Comparison of ENCODE assay signal across 8 mouse cellular contexts in genomic region chr17:80018976-80019541, GRCm38 (mm10). TPM values are rescaled to one million over a fixed set of nuclear protein-coding genes. Genes with fewer than 3 reads are reported as not detected.
DNase-seq lines count a peak whose midpoint lies in the region; ATAC-seq lines count a peak whose summit lies in the region.

No protein-coding gene starts in this region.

- peak; percentile 33 for DNase-seq in right cerebral cortex, postnatal 14 days
- DNase-seq in right cerebral cortex, adult 2 months (ENCODE audit: low spot score in 2 of 2), result no peak
- DNase-seq in hindbrain, embryonic 14.5 days (ENCODE audit: low spot score), result no peak
- peak; percentile 59 for DNase-seq in liver, embryonic 11.5 days (ENCODE audit: low spot score)
- no peak for DNase-seq in cerebellum, adult 8-10 months
- DNase-seq in urinary bladder, postnatal 4 days (ENCODE audit: low spot score in 2 of 2), result no peak

- 8% methylated on average over 22 of the region's 22 CpGs for WGBS in embryonic facial prominence, embryonic 13.5 days
- 13% methylated on average over 22 of the region's 22 CpGs for WGBS in hindbrain, embryonic 14.5 days
- 12% methylated on average over 22 of the region's 22 CpGs for WGBS in liver, embryonic 11.5 days
- WGBS in neural tube, embryonic 13.5 days, result 12% methylated on average over 22 of the region's 22 CpGs

- peak overlapping the region; percentile 23 for H3K4me3 ChIP-seq in embryonic facial prominence, embryonic 13.5 days
- no peak overlapping the region for H3K4me3 ChIP-seq in hindbrain, embryonic 14.5 days (replicated peaks; ENCODE audit: low read length)
- H3K4me3 ChIP-seq in liver, embryonic 11.5 days (ENCODE audit: low read depth, low read length), result peak overlapping the region; percentile 25
- no peak overlapping the region for H3K4me3 ChIP-seq in neural tube, embryonic 13.5 days

- H3K4me2 ChIP-seq in embryonic facial prominence, embryonic 13.5 days, result peak overlapping the region; percentile 54
- peak overlapping the region; percentile 36 for H3K4me2 ChIP-seq in hindbrain, embryonic 14.5 days (replicated peaks)
- peak overlapping the region; percentile 69 for H3K4me2 ChIP-seq in liver, embryonic 11.5 days
- peak overlapping the region; percentile 40 for H3K4me2 ChIP-seq in neural tube, embryonic 13.5 days

- no peaks in the 10 kb centered on the region for H3K27me3 ChIP-seq in embryonic facial prominence, embryonic 13.5 days
- H3K27me3 ChIP-seq in hindbrain, embryonic 14.5 days (ENCODE audit: control insufficient read depth, insufficient read depth, low read length), result no peaks in the 10 kb centered on the region
- no peaks in the 10 kb centered on the region for H3K27me3 ChIP-seq in liver, embryonic 11.5 days (replicated peaks; ENCODE audit: control insufficient read depth, insufficient read depth, low read length)
- H3K27me3 ChIP-seq in neural tube, embryonic 13.5 days, result no peaks in the 10 kb centered on the region

- no peaks in the 10 kb centered on the region for H3K9me3 ChIP-seq in embryonic facial prominence, embryonic 13.5 days
- H3K9me3 ChIP-seq in hindbrain, embryonic 14.5 days (ENCODE audit: control insufficient read depth, low read length), result no peaks in the 10 kb centered on the region
- no peaks in the 10 kb centered on the region for H3K9me3 ChIP-seq in liver, embryonic 11.5 days (ENCODE audit: control insufficient read depth, low read length)
- no peaks in the 10 kb centered on the region; the same call in 1 of the 2 replicates for H3K9me3 ChIP-seq in neural tube, embryonic 13.5 days

- no peak for ATAC-seq in embryonic facial prominence, embryonic 13.5 days (ENCODE audit: insufficient number of reproducible peaks, insufficient read depth, low FRiP score, low TSS enrichment, low read depth)
- peak; percentile 34; the same call in 1 of the 2 replicates for ATAC-seq in hindbrain, embryonic 14.5 days (ENCODE audit: low FRiP score)
- peak; percentile 48 for ATAC-seq in liver, embryonic 11.5 days (replicated peaks; ENCODE audit: low FRiP score)
- no peak for ATAC-seq in neural tube, embryonic 13.5 days (ENCODE audit: low read depth)

- H3K4me1 ChIP-seq in embryonic facial prominence, embryonic 13.5 days, result peaks cover 11% of the 10 kb centered on the region
- H3K4me1 ChIP-seq in hindbrain, embryonic 14.5 days (replicated peaks; ENCODE audit: control insufficient read depth, insufficient read depth, low read length), result no peaks in the 10 kb centered on the region
- peaks cover 26% of the 10 kb centered on the region for H3K4me1 ChIP-seq in liver, embryonic 11.5 days (replicated peaks; ENCODE audit: control insufficient read depth, insufficient read depth, low read length)
- H3K4me1 ChIP-seq in neural tube, embryonic 13.5 days (replicated peaks), result peaks cover 4% of the 10 kb centered on the region

- no peaks in the 10 kb centered on the region for H3K36me3 ChIP-seq in embryonic facial prominence, embryonic 13.5 days
- no peaks in the 10 kb centered on the region for H3K36me3 ChIP-seq in hindbrain, embryonic 14.5 days (replicated peaks; ENCODE audit: control insufficient read depth, insufficient read depth)
- no peaks in the 10 kb centered on the region for H3K36me3 ChIP-seq in liver, embryonic 11.5 days (ENCODE audit: control insufficient read depth, insufficient read depth, low read length)
- H3K36me3 ChIP-seq in neural tube, embryonic 13.5 days, result no peaks in the 10 kb centered on the region

- H3K27ac ChIP-seq in embryonic facial prominence, embryonic 13.5 days, result no peak overlapping the region
- no peak overlapping the region for H3K27ac ChIP-seq in hindbrain, embryonic 14.5 days
- no peak overlapping the region for H3K27ac ChIP-seq in liver, embryonic 11.5 days (ENCODE audit: low read depth, low read length)
- H3K27ac ChIP-seq in neural tube, embryonic 13.5 days (replicated peaks), result no peak overlapping the region

- peak overlapping the region; percentile 33; the same call in 1 of the 2 replicates for H3K9ac ChIP-seq in embryonic facial prominence, embryonic 13.5 days
- H3K9ac ChIP-seq in hindbrain, embryonic 14.5 days, result no peak overlapping the region
- peak overlapping the region; percentile 7; the same call in 1 of the 2 replicates for H3K9ac ChIP-seq in liver, embryonic 11.5 days (ENCODE audit: low read depth, low read length)
- H3K9ac ChIP-seq in neural tube, embryonic 13.5 days, result peak overlapping the region; percentile 27; the same call in 1 of the 2 replicates

RNA-seq across cellular contexts. Expression of gene Hnrnpll, which starts 43.1 kb away (rescaled TPM):
- 70.0 and 71.3 TPM in 2 replicates for polyA plus RNA-seq in embryonic facial prominence, embryonic 13.5 days (2015; fragmentation: Nextera tagmentation; extraction: Ambion mirVana)
- polyA plus RNA-seq in hindbrain, embryonic 14.5 days (2014; fragmentation: Nextera tagmentation; extraction: Ambion mirVana), result 62.7 and 75.2 TPM in 2 replicates
- polyA plus RNA-seq in liver, embryonic 11.5 days (2014; fragmentation: Nextera tagmentation; extraction: Ambion mirVana), result 57.2 and 65.9 TPM in 2 replicates
- polyA plus RNA-seq in neural tube, embryonic 13.5 days (2015; fragmentation: Nextera tagmentation; extraction: Ambion mirVana), result 66.7 and 77.3 TPM in 2 replicates

Comparison
In these comparisons a context has a peak if more than half of its experiments do, and no peak if none do; other contexts are left out.
1. DNase-seq: peak in right cerebral cortex, postnatal 14 days (single experiment) and liver, embryonic 11.5 days (single experiment); none in right cerebral cortex, adult 2 months (0 of 2), hindbrain, embryonic 14.5 days (single experiment), cerebellum, adult 8-10 months (single experiment) and urinary bladder, postnatal 4 days (0 of 2).
2. ATAC-seq: peak in hindbrain, embryonic 14.5 days (single experiment) and liver, embryonic 11.5 days (single experiment); none in embryonic facial prominence, embryonic 13.5 days (single experiment) and neural tube, embryonic 13.5 days (single experiment).
3. H3K4me3 ChIP-seq: peak in embryonic facial prominence, embryonic 13.5 days (single experiment) and liver, embryonic 11.5 days (single experiment); none in hindbrain, embryonic 14.5 days (single experiment) and neural tube, embryonic 13.5 days (single experiment).
4. Peak in every context shown above with its lines, with median percentiles within 50 percentile points of each other: H3K4me2 ChIP-seq.